Mouse (Mus musculus) megakaryocyte, embryonic 14.5 days (primary cell): ENCODE results near the gene Yipf3.

Source experiments
- FLI1 ChIP-seq: IDR thresholded peaks from 2 replicates; pipeline ENCODE4 v1.6.1; 2012; ENCODE audit warnings: low read length, inconsistent platforms, mixed read lengths
- GATA1 ChIP-seq: IDR thresholded peaks from 3 replicates; pipeline ENCODE4 v1.6.1; 2012; ENCODE audit warnings: mixed read lengths, low read length, inconsistent platforms, borderline replicate concordance

- TF ChIP-seq GATA1 (no peak), FLI1 (no peak)
These were observed 36.0 kb downstream of the Yipf3 start for GRCm38 (mm10) chr17:46283911-46284310.
